28 mouse cellular contexts compared by ENCODE assay signal in genomic region chr5:136018726-136019125, GRCm38 (mm10). TPM values are rescaled to one million over a fixed set of nuclear protein-coding genes. Genes with fewer than 3 reads are reported as not detected.
DNase-seq lines count a peak whose midpoint lies in the region; ATAC-seq lines count a peak whose summit lies in the region.
"Had no signal": no experiment of that assay in that cellular context is flagged by ENCODE, and none has a peak within 500 bp of the region (broad histone marks: within the 10 kb centered on the region; RNA-seq: fewer than 3 reads in every experiment).

No protein-coding gene starts in this region.

- H3K4me1 ChIP-seq in heart, embryonic 13.5 days, result peaks cover 61% of the 10 kb centered on the region
- H3K4me1 ChIP-seq in brown adipose tissue, adult 24 weeks (ENCODE audit: control insufficient read depth, insufficient read depth, insufficient read length, low read length), result peaks cover 28% of the 10 kb centered on the region

- peak overlapping the region; percentile 66 for H3K27ac ChIP-seq in heart, embryonic 13.5 days (replicated peaks)
- peak overlapping the region; percentile 82 for H3K27ac ChIP-seq in brown adipose tissue, adult 24 weeks (replicated peaks; ENCODE audit: low read depth, low read length)
- H3K27ac ChIP-seq: embryonic facial prominence, embryonic 13.5 days; forebrain, embryonic 10.5 days; forebrain, embryonic 12.5 days had no signal

- no peaks in the 10 kb centered on the region for H3K27me3 ChIP-seq in heart, embryonic 13.5 days (replicated peaks)
- H3K27me3 ChIP-seq: embryonic facial prominence, embryonic 13.5 days; embryonic facial prominence, embryonic 15.5 days; forebrain, embryonic 12.5 days had no signal

- H3K9me3 ChIP-seq in heart, embryonic 13.5 days, result no peaks in the 10 kb centered on the region
- H3K9me3 ChIP-seq: embryonic facial prominence, embryonic 13.5 days; embryonic facial prominence, embryonic 15.5 days; forebrain, embryonic 10.5 days; forebrain, embryonic 12.5 days had no signal

- H3K36me3 ChIP-seq in heart, embryonic 13.5 days, result peaks cover 41% of the 10 kb centered on the region

- DNase-seq in adrenal gland, postnatal 14 days, result peak; percentile 29
- DNase-seq in adrenal gland, postnatal 4 days (ENCODE audit: low spot score in 2 of 2), result no peak
- DNase-seq in heart, postnatal 25 days (ENCODE audit: low spot score), result no peak
- peak; percentile 76 for DNase-seq in adipocyte (ENCODE audit: low spot score)
- no peak for DNase-seq in retina, postnatal 1 day
- DNase-seq: adrenal gland, postnatal 25 days; cerebellum, adult 11 months; cerebellum, adult 18-20 months; cerebellum, adult 8-10 months; cerebellum, adult 9-11 months; cerebellum, postnatal 14 days; cerebellum, postnatal 36 days; embryo, embryonic 11 days had no signal

- H3K9ac ChIP-seq in heart, embryonic 13.5 days, result no peak overlapping the region
- H3K9ac ChIP-seq: embryonic facial prominence, embryonic 13.5 days; embryonic facial prominence, embryonic 15.5 days; forebrain, embryonic 12.5 days had no signal

- no peak overlapping the region for H3K4me3 ChIP-seq in heart, embryonic 13.5 days
- H3K4me3 ChIP-seq in brown adipose tissue, adult 24 weeks (ENCODE audit: insufficient read depth, low read depth, low read length), result no peak overlapping the region
- H3K4me3 ChIP-seq: embryonic facial prominence, embryonic 13.5 days; embryonic facial prominence, embryonic 15.5 days; erythroblast, embryonic 14.5 days; forebrain, embryonic 10.5 days; forebrain, embryonic 12.5 days had no signal

- no peak overlapping the region for H3K4me2 ChIP-seq in heart, embryonic 13.5 days
- H3K4me2 ChIP-seq: embryonic facial prominence, embryonic 13.5 days; embryonic facial prominence, embryonic 15.5 days; forebrain, embryonic 12.5 days had no signal

- 62% methylated on average over 2 of the region's 2 CpGs for WGBS in heart, embryonic 13.5 days

- ATAC-seq in heart, embryonic 13.5 days (ENCODE audit: extremely low read depth, insufficient number of reproducible peaks, low FRiP score, low TSS enrichment), result no peak
- ATAC-seq: forebrain, embryonic 14.5 days; forebrain, embryonic 16.5 days had no signal

- intact Hi-C loops in heart, postnatal 25 days (cut with DNase I), result no loop called here

RNA-seq across cellular contexts. Expression of gene Upk3b, which starts 19.6 kb away (rescaled TPM):
- 8.2 and 11.7 TPM in 2 replicates for total RNA-seq in adrenal gland, postnatal 14 days (2021)
- total RNA-seq in adrenal gland, postnatal 4 days (2021), result 10 to 100 TPM; 14.2 to 15.0 TPM
- polyA plus RNA-seq in heart, embryonic 13.5 days (2015; fragmentation: Nextera tagmentation; extraction: Ambion mirVana), result 41.2 and 54.6 TPM in 2 replicates
- total RNA-seq in heart, postnatal 25 days (2021), result 10 to 100 TPM; 20.0 to 28.8 TPM
- polyA plus RNA-seq in brown adipose tissue, adult 24 weeks (2012; ENCODE audit: insufficient read depth, insufficient read length, missing spikeins), result not detected in 2 replicates
- total RNA-seq: common myeloid progenitor, adult 5-6 weeks; MEL had no signal
- polyA plus RNA-seq: erythroblast, embryonic 14.5 days; forebrain, embryonic 10.5 days; forebrain, embryonic 12.5 days; forebrain, embryonic 14.5 days; forebrain, embryonic 16.5 days; frontal cortex, adult 2 months had no signal

RNA-seq across cellular contexts. Expression of gene Dtx2, which starts 24.1 kb away (rescaled TPM):
- 15.4 and 15.5 TPM in 2 replicates for total RNA-seq in adrenal gland, postnatal 14 days (2021)
- 10 to 100 TPM; 18.6 to 19.0 TPM for total RNA-seq in adrenal gland, postnatal 4 days (2021)
- polyA plus RNA-seq in heart, embryonic 13.5 days (2015; fragmentation: Nextera tagmentation; extraction: Ambion mirVana), result 23.0 and 23.9 TPM in 2 replicates
- total RNA-seq in heart, postnatal 25 days (2021), result 1 to 10 TPM; 7.9 to 8.4 TPM
- 16.2 and 18.3 TPM in 2 replicates for polyA plus RNA-seq in brown adipose tissue, adult 24 weeks (2012; ENCODE audit: insufficient read depth, insufficient read length, missing spikeins)

RNA-seq across cellular contexts. Expression of gene Upk3bl, which starts 35.6 kb away (rescaled TPM):
- not detected in 2 replicates for total RNA-seq in adrenal gland, postnatal 14 days (2021)
- total RNA-seq in adrenal gland, postnatal 4 days (2021), result under 1 TPM in 1 of 2 experiments, not detected in 1; 0.78 TPM
- polyA plus RNA-seq in heart, embryonic 13.5 days (2015; fragmentation: Nextera tagmentation; extraction: Ambion mirVana), result 0.13 and 0.43 TPM in 2 replicates
- total RNA-seq in heart, postnatal 25 days (2021), result not detected
- polyA plus RNA-seq in brown adipose tissue, adult 24 weeks (2012; ENCODE audit: insufficient read depth, insufficient read length, missing spikeins), result not detected in 2 replicates
- total RNA-seq: adrenal gland, adult 18-20 months; adrenal gland, postnatal 25 days; common myeloid progenitor, adult 5-6 weeks; MEL had no signal
- polyA plus RNA-seq: erythroblast, embryonic 14.5 days; forebrain, embryonic 14.5 days; forebrain, embryonic 16.5 days had no signal

RNA-seq across cellular contexts. Expression of gene Zp3, which starts 38.8 kb away (rescaled TPM):
- total RNA-seq in adrenal gland, postnatal 14 days (2021), result not detected in 2 replicates
- under 1 TPM in 1 of 2 experiments, not detected in 1; 0.45 TPM for total RNA-seq in adrenal gland, postnatal 4 days (2021)
- 0.11 TPM in 1 of 2 replicates, not detected in the other for polyA plus RNA-seq in heart, embryonic 13.5 days (2015; fragmentation: Nextera tagmentation; extraction: Ambion mirVana)
- not detected for total RNA-seq in heart, postnatal 25 days (2021)
- not detected in 2 replicates for polyA plus RNA-seq in brown adipose tissue, adult 24 weeks (2012; ENCODE audit: insufficient read depth, insufficient read length, missing spikeins)
- total RNA-seq: adrenal gland, adult 18-20 months; adrenal gland, postnatal 25 days; common myeloid progenitor, adult 5-6 weeks; MEL had no signal
- polyA plus RNA-seq: C2C12; embryonic facial prominence, embryonic 11.5 days; embryonic facial prominence, embryonic 13.5 days; erythroblast, embryonic 14.5 days; forebrain, embryonic 12.5 days; forebrain, embryonic 16.5 days had no signal

RNA-seq across cellular contexts. Expression of gene Ssc4d, which starts 44.4 kb away (rescaled TPM):
- 2.1 and 3.1 TPM in 2 replicates for total RNA-seq in adrenal gland, postnatal 14 days (2021)
- 1 to 10 TPM; 6.7 to 8.1 TPM for total RNA-seq in adrenal gland, postnatal 4 days (2021)
- 1.0 and 1.1 TPM in 2 replicates for polyA plus RNA-seq in heart, embryonic 13.5 days (2015; fragmentation: Nextera tagmentation; extraction: Ambion mirVana)
- under 1 TPM; 0.28 to 0.68 TPM for total RNA-seq in heart, postnatal 25 days (2021)
- polyA plus RNA-seq in brown adipose tissue, adult 24 weeks (2012; ENCODE audit: insufficient read depth, insufficient read length, missing spikeins), result 2.9 and 6.7 TPM in 2 replicates

Comparison
In these comparisons a context has a peak if more than half of its experiments do, and no peak if none do; other contexts are left out.
1. DNase-seq: peak in adrenal gland, postnatal 14 days (single experiment) and adipocyte (single experiment); none in adrenal gland, postnatal 4 days (0 of 2), heart, postnatal 25 days (single experiment) and retina, postnatal 1 day (single experiment).